Mouse (Mus musculus) CH12.LX (cell line): ENCODE measurements around the gene Fbxo31. TPM values are rescaled to one million over a fixed set of nuclear protein-coding genes. Genes with fewer than 3 reads are reported as not detected.
A peak's percentile ranks its signal among the peaks of the same experiment; 100 is the strongest.

ENCODE experiments used
- DNase-seq: peaks from one replicate; pipeline ENCODE4 v3.0.0-alpha.2; 2013; ENCODE audit errors: extremely low read depth
- H3K27ac ChIP-seq: 2 replicates; pipeline ENCODE4 v1.5.1; 2012; ENCODE audit warnings: low read depth, mild to moderate bottlenecking, control low read depth, moderate library complexity; ENCODE audit not compliant: insufficient read depth
- H3K27me3 ChIP-seq: replicated peaks from 2 replicates; pipeline ENCODE3; 2012; ENCODE audit warnings: inconsistent platforms
- H3K36me3 ChIP-seq, 2 experiments: replicated peaks in 1 of 2; 2 replicates each; pipeline versions ENCODE3 to v1.6.1; 2012; ENCODE audit warnings: inconsistent platforms in 1 of 2, low read length in 1 of 2, mild to moderate bottlenecking in 1 of 2, mixed read lengths in 1 of 2, moderate library complexity in 1 of 2; ENCODE audit not compliant: control insufficient read depth in 1 of 2, insufficient read depth in 1 of 2
- H3K4me1 ChIP-seq, 2 experiments: 2 replicates each; pipeline ENCODE4 v1.6.1; 2012; ENCODE audit warnings: inconsistent platforms in 1 of 2, moderate library complexity in 1 of 2; ENCODE audit not compliant: insufficient read depth in 2 of 2, control insufficient read depth in 1 of 2
- H3K4me2 ChIP-seq: 2 replicates; pipeline ENCODE4 v1.6.1; 2012; ENCODE audit warnings: low read depth, mild to moderate bottlenecking, control low read depth; ENCODE audit not compliant: poor library complexity, insufficient read depth, severe bottlenecking
- H3K4me3 ChIP-seq, 3 experiments: fragments of 150-350 bp in 1 of 3; sonication (generic) in 1 of 3; replicated peaks in 1 of 3; 2 replicates each; pipeline versions ENCODE3 to v1.5.1; 2011 to 2012; ENCODE audit warnings: low read depth in 2 of 3, low read length in 2 of 3, mild to moderate bottlenecking in 2 of 3, moderate library complexity in 2 of 3, control low read depth in 1 of 3, improper control_type of control experiment in 1 of 3, inconsistent platforms in 1 of 3, mixed read lengths in 1 of 3; ENCODE audit not compliant: poor library complexity in 1 of 3
- H3K79me2 ChIP-seq: replicated peaks from 2 replicates; pipeline ENCODE4 v1.6.1; 2012; ENCODE audit warnings: mild to moderate bottlenecking, moderate library complexity; ENCODE audit not compliant: control insufficient read depth, poor library complexity, insufficient read depth, severe bottlenecking; ENCODE audit errors: extremely low read depth
- H3K9ac ChIP-seq: 2 replicates; pipeline ENCODE4 v1.6.1; 2012; ENCODE audit warnings: low read depth, mild to moderate bottlenecking, control low read depth, moderate library complexity; ENCODE audit not compliant: insufficient read depth
- H3K9me3 ChIP-seq: replicated peaks from 2 replicates; pipeline ENCODE3; 2012; ENCODE audit warnings: low read length, inconsistent platforms, mixed read lengths
- BHLHE40 ChIP-seq: IDR thresholded peaks from 2 replicates; pipeline ENCODE4 v1.6.1; 2011; ENCODE audit warnings: mild to moderate bottlenecking, low read depth, low read length, improper control_type of control experiment
- CHD2 ChIP-seq: IDR thresholded peaks from 2 replicates; pipeline ENCODE4 v1.6.1; 2011; ENCODE audit warnings: low read length, improper control_type of control experiment
- CTCF ChIP-seq, 2 experiments: IDR thresholded peaks in 1 of 2; conservative IDR thresholded peaks in 1 of 2; 2 replicates each; pipeline ENCODE4 v1.5.1; 2011 to 2012; ENCODE audit warnings: low read depth in 2 of 2, low read length in 2 of 2, improper control_type of control experiment in 1 of 2, inconsistent platforms in 1 of 2, mild to moderate bottlenecking in 1 of 2, moderate library complexity in 1 of 2
- IRF4 ChIP-seq: IDR thresholded peaks from 2 replicates; pipeline ENCODE4 v1.6.1; 2014; ENCODE audit warnings: low read depth, mild to moderate bottlenecking, inconsistent platforms, low read length, improper control_type of control experiment
- MAFK ChIP-seq: IDR thresholded peaks from 2 replicates; pipeline ENCODE4 v1.6.1; 2011; ENCODE audit warnings: low read length, improper control_type of control experiment; ENCODE audit not compliant: insufficient replicate concordance
- MYC ChIP-seq: IDR thresholded peaks from 2 replicates; pipeline ENCODE4 v1.6.1; 2011; ENCODE audit warnings: low read depth, mild to moderate bottlenecking, improper control_type of control experiment, low read length
- PAX5 ChIP-seq: IDR thresholded peaks from 2 replicates; pipeline ENCODE4 v1.6.1; 2012; ENCODE audit warnings: low read length, inconsistent platforms, mixed read lengths
- SMC3 ChIP-seq: IDR thresholded peaks from 2 replicates; pipeline ENCODE4 v1.6.1; 2011; ENCODE audit warnings: low read depth, low read length, improper control_type of control experiment
- TCF12 ChIP-seq: IDR thresholded peaks from 2 replicates; pipeline ENCODE4 v1.6.1; 2014; ENCODE audit warnings: low read depth, mild to moderate bottlenecking, inconsistent platforms, low read length, improper control_type of control experiment
- USF1 ChIP-seq: IDR thresholded peaks from 2 replicates; pipeline ENCODE4 v1.6.1; 2014; ENCODE audit warnings: low read depth, mild to moderate bottlenecking, inconsistent platforms, low read length, improper control_type of control experiment
- USF2 ChIP-seq: conservative IDR thresholded peaks from 2 replicates; pipeline ENCODE4 v1.6.1; 2011; ENCODE audit warnings: low read depth, low read length, improper control_type of control experiment
- ZC3H11A ChIP-seq: IDR thresholded peaks from 2 replicates; pipeline ENCODE4 v1.6.1; 2012; ENCODE audit warnings: low read depth, mild to moderate bottlenecking, inconsistent platforms, low read length, improper control_type of control experiment
- ZKSCAN1 ChIP-seq: IDR thresholded peaks from 2 replicates; pipeline ENCODE4 v1.6.1; 2012; ENCODE audit warnings: low read depth, inconsistent platforms, low read length, improper control_type of control experiment, borderline replicate concordance
- dilution Hi-C: fragments of 300-500 bp; cut with MboI; formaldehyde crosslinking; loops from 2 replicates; pipeline ENCODE4 v1.14.3; 2020; ENCODE audit warnings: low sequenced_read_pairs; ENCODE audit not compliant: extremely low pct_unique_long_range_greater_than_20kb, extremely low pct_ligation_motif_present
- in situ Hi-C: fragments of 300-500 bp; cut with MboI; formaldehyde crosslinking; loops from 3 replicates; pipeline ENCODE4 v1.14.3; 2019; ENCODE audit warnings: low sequenced_read_pairs, low pct_ligation_motif_present, low pct_unique_long_range_greater_than_20kb, mixed read lengths
- polyA plus RNA-seq: library from polyadenylated mRNA; unstranded; fragments of >175 nt; gene quantifications from 2 replicates; pipeline ENCODE4 v1.2.1, GENCODE M21; 2012; ENCODE audit warnings: low read depth; ENCODE audit not compliant: insufficient read length
- total RNA-seq, 2 experiments: library from RNA; depleted of rRNA; stranded (reverse); fragments of 300-350 nt in 1 of 2; fragments of >200 nt in 1 of 2; gene quantifications; 2 replicates each; pipeline ENCODE4 v1.2.3; 2012 to 2014

Gene Fbxo31
- total and polyA plus RNA-seq, 3 experiments: 13.2 to 24.7 (median 14.2) TPM

DNA sequence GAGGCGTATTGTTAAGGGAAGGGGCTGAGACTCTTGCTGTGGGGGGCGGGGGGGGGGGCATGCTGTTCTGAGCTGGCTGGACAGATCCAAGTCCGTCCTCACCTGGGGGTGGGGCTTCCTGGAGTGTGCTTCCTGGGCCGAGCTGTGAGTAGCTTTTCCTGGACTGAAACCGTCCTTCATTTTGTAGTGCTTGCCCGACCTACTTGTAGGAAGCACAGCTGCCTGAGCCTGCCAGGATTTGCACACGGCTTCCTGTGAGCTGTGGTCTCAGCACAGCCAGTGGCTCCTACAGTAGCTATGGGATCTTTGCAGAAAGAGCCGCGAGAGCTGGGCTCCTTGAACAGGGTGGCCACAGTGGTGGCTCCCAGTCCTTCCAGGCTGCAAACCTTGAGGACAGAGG lies 15.4 kb upstream of the Fbxo31 start:
- dilution Hi-C loops: no loop called here

DNA sequence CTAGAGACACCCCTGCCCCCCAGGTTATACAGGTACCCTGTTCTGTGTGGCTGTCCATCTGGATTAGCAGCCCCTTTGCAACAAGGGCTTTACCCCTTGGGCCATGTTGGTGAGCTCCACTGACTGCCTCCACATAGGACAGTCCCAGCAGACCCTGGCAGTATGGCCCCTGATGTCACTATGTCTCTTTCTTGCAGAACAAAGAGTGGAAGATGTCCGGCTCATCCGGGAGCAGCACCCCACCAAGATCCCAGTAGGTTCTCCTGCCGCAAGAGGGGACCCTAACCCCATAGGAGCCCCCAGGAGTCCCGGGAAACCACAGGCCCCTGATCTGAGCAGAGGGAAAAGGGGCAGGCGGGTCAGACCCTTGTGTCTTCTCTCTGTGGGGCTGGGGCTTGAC lies 14.7 kb upstream of the Fbxo31 start:
- Histone ChIP-seq H3K4me3 (no peak overlapping the region), H3K9me3 (no peaks in the 10 kb centered on the region), H3K79me2 (peaks cover 25% of the 10 kb centered on the region), H3K4me2 (no peak overlapping the region), H3K36me3 (peaks cover 46 to 62% of the 10 kb centered on the region in 2 experiments), H3K4me1 (peaks cover 8 to 26% of the 10 kb centered on the region in 2 experiments; a peak in 3 of 4 replicates), H3K9ac (no peak overlapping the region), H3K27me3 (no peaks in the 10 kb centered on the region), H3K27ac (no peak overlapping the region)
- DNase-seq: no peak
- dilution Hi-C loops (no loop called here), in situ Hi-C loops (loop anchor here (5.0 to 25.0 kb wide), 2 partner anchors 36 to 844 kb away; partner anchors contain the start of genes Cyba and Mvd)
- no peak for TF ChIP-seq USF1
- no peak for TF ChIP-seq PAX5

More for the DNA sequence above, 15.4 kb upstream of the Fbxo31 start:
- in situ Hi-C loops: loop anchor here (5.0 to 25.0 kb wide), 2 partner anchors 37 to 843 kb away; partner anchors contain the start of genes Cyba and Mvd
- Histone ChIP-seq H3K36me3 (peaks cover 46 to 63% of the 10 kb centered on the region in 2 experiments), H3K79me2 (peaks cover 25% of the 10 kb centered on the region), H3K9ac (no peak overlapping the region), H3K4me3 (no peak overlapping the region), H3K9me3 (no peaks in the 10 kb centered on the region), H3K27me3 (no peaks in the 10 kb centered on the region), H3K27ac (no peak overlapping the region), H3K4me2 (no peak overlapping the region), H3K4me1 (peaks cover 8 to 25% of the 10 kb centered on the region in 2 experiments; a peak in 3 of 4 replicates)
- TF ChIP-seq CHD2 (no peak), ZC3H11A (no peak), ZKSCAN1 (no peak), MYC (no peak), USF2 (no peak), MAFK (no peak), TCF12 (no peak)
- DNase-seq: no peak

DNA sequence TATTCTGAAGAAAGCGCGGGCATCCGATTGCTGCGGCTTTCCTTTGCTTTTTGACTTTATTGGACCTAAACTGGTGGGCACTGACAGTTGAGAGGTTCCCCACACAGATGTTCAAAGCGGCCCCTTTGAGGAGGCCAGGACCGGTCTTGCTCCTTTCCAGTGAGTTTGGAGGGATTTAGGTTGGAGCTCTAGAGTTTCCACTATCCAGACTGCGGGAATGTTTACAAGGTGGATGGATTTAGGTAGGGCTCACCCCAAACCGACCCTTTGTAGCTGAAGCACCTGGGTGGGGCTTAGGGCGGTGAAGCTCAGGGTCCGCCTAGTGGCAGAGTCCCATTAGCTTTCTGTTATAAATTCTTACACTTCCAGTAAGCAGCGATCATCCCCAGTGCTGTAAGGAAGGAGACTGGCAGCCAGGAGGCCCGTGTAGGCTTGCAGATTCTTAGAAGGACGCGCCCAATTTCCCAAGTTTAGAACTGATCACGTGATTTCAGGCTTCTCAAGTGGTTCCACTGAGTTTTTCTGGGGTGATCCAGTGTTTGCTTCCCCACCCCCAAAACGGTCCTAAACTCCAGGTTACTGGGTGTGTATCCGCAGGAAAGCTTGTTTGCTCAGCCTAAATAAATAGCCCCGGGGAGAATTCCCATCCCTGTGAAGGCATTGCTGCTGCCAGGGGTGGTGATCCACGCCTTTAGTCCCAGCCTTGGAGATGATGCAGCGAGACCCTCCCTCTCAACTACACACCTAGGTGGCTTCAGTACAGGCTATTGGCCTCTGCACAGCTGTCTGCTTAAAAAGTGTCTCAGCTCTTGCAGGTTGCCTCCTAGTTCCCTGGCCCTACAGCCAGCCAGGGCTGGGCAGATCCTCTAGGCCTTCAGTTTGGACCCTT lies 12.8 kb upstream of the Fbxo31 start:
- H3K4me3 ChIP-seq: peak overlapping the region; percentile 83 to 91 (median 87)
- H3K4me1 ChIP-seq: peaks cover 8 to 26% of the 10 kb centered on the region in 2 experiments; a peak in 3 of 4 replicates
- in situ Hi-C loops: loop anchor here (5.0 to 25.0 kb wide), 2 partner anchors 34 to 846 kb away; partner anchors contain the start of genes Cyba and Mvd
- peaks cover 25% of the 10 kb centered on the region for H3K79me2 ChIP-seq
- peaks cover 32 to 47% of the 10 kb centered on the region in 2 experiments for H3K36me3 ChIP-seq
- H3K27me3 ChIP-seq: no peaks in the 10 kb centered on the region
- H3K9ac ChIP-seq: peak overlapping the region; percentile 77
- dilution Hi-C loops: no loop called here
- 0 out of 2 replicates have a peak, but pooled peaks have one; percentile 20 for TF ChIP-seq BHLHE40
- peak; percentile 18 for TF ChIP-seq USF1
- TF ChIP-seq IRF4: no peak
- no peak for TF ChIP-seq ZC3H11A
- TF ChIP-seq CTCF (conservative IDR thresholded peaks at IDR 0.05 in 1 of 2, IDR thresholded peaks at IDR 0.05 in 1 of 2; ENCODE audit: low read depth in 2 of 2, low read length in 2 of 2): peak; percentile 15 to 59; a peak in 2 of 4 replicates
- 0 out of 2 replicates have a peak, but pooled peaks have one; percentile 10 for TF ChIP-seq SMC3
- H3K4me2 ChIP-seq: peak overlapping the region; percentile 69
- peak; percentile 55 for DNase-seq
- H3K9me3 ChIP-seq: no peaks in the 10 kb centered on the region
- H3K27ac ChIP-seq: no peak overlapping the region
